Mouse (Mus musculus): Measurements from ENCODE around the gene Cytl1.

Gene Cytl1

GRCm38 (mm10) chr5:37769031-37769430 lies 33.7 kb downstream of the Cytl1 start:
- DNase-seq (ENCODE audit: extremely low spot score, low spot score) = no peak

DNA sequence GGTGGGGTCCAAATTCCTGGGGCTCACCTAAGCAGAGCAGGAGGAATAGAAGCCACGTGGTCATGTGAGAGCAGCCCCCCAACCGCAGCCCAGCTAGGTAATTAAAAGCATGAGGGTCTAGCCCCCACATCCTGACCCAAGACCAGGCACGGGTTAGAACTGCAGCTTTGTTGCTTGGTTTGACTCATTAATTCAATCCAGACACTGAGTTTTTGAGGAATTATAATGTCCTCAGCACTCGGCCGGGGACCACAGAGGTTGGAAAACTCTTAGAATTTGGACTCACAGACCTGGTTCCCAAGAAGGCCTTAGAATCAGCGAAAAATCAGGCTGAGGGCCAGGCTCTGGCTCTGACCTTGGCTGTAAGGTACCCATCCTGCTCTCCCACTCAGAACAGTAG lies 35.6 kb downstream of the Cytl1 start:
- DNase-seq (ENCODE audit: extremely low spot score, low spot score) = no peak

DNA sequence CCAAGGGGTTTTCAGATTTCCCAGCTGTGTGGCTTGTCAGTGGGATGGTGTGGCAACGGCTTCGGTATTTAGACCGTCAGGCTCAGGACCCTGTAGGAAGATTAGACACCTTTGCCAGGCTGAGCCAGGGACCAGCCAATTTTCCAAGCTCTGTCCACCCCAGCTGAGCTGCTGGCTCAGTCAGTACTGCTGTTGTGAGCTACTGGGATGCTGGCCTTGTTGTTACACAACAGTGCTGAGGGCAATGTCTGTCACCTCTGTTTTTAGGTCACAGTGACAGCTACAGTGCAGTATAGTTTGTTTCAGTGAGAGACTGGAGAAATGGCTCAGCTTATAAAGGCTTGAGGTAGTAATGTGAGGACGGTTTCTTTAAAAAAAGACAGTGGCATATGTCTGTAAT lies 38.7 kb downstream of the Cytl1 start:
- DNase-seq (ENCODE audit: extremely low spot score, low spot score) = no peak

- no peak for DNase-seq (ENCODE audit: extremely low spot score, low spot score)
Observed at GRCm38 (mm10) chr5:37775681-37776080, 40.4 kb downstream of the Cytl1 start.

DNA sequence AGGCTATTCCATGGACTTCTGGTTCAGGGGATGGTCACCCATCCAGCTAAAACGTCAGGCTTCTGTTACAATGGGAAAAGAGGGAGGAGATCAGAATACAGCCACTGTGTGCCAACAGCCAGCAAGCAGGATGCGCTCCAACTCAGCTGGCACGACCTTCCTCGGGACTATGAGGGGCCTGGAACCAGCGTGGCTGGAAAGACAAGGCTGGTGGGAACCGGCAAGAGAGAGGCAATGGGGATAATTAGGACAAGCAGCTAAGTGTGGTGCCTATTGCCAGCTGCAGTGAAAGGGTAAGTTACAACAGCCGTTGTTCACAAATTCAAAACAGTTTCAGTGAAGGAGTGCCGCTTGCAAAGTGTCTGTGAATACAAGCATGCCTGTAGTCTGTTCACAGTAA lies 48.0 kb downstream of the Cytl1 start:
- DNase-seq (ENCODE audit: extremely low spot score, low spot score) = no peak

- no peak for DNase-seq (ENCODE audit: extremely low spot score, low spot score)
Observed at GRCm38 (mm10) chr5:37784847-37785391, 49.6 kb downstream of the Cytl1 start.
